Mouse (Mus musculus) neural tube, embryonic 14.5 days (tissue): ENCODE results near the gene Ang. TPM values are rescaled to one million over a fixed set of nuclear protein-coding genes. Genes with fewer than 3 reads are reported as not detected.

Source experiments
- ATAC-seq: fragments of 200-750 bp; cut with Nextera tagmentation; 2 replicates; pipeline ENCODE4 v1.8.0; 2017; ENCODE audit warnings: low read depth, mild to moderate bottlenecking, moderate TSS enrichment, moderate library complexity
- H3K27ac ChIP-seq: fragments of 300-500 bp; sonication (generic); 2 replicates; pipeline ENCODE4 v1.5.1; 2014; ENCODE audit warnings: low read depth, mild to moderate bottlenecking, control low read depth, low read length, moderate library complexity, mixed read lengths
- H3K27me3 ChIP-seq: fragments of 300-500 bp; sonication (generic); 2 replicates; pipeline ENCODE4 v1.6.1; 2014; ENCODE audit warnings: low read length; ENCODE audit not compliant: control insufficient read depth, insufficient read depth
- H3K36me3 ChIP-seq: fragments of 300-500 bp; sonication (generic); 2 replicates; pipeline ENCODE4 v1.6.1; 2014; ENCODE audit warnings: low read length, mixed read lengths; ENCODE audit not compliant: control insufficient read depth, insufficient read depth
- H3K4me1 ChIP-seq: fragments of 300-500 bp; sonication (generic); 2 replicates; pipeline ENCODE4 v1.6.1; 2014; ENCODE audit warnings: low read length; ENCODE audit not compliant: control insufficient read depth, insufficient read depth
- H3K4me2 ChIP-seq: fragments of 300-500 bp; sonication (generic); 2 replicates; pipeline ENCODE4 v1.6.1; 2014; ENCODE audit warnings: mild to moderate bottlenecking, low read depth, low read length, control low read depth
- H3K4me3 ChIP-seq: fragments of 300-500 bp; sonication (generic); 2 replicates; pipeline ENCODE4 v1.5.1; 2014; ENCODE audit warnings: low read depth, low read length, control low read depth, mixed read lengths
- H3K9ac ChIP-seq: fragments of 300-500 bp; sonication (generic); replicated peaks from 2 replicates; pipeline ENCODE4 v1.6.1; 2014; ENCODE audit warnings: low read depth, mild to moderate bottlenecking, control low read depth, low read length, mixed read lengths
- H3K9me3 ChIP-seq: fragments of 300-500 bp; sonication (generic); 2 replicates; pipeline ENCODE4 v1.6.1; 2016; ENCODE audit warnings: low read length; ENCODE audit not compliant: control insufficient read depth
- WGBS: fragments of 180-500 bp; shearing (Covaris S2); extraction: QIAGEN DNeasy Blood & Tissue Kit; methylation state at CpG from one replicate; pipeline ENCODE4 v1.1.7; 2014; 5-methylcytosine and 5-hydroxymethylcytosine counted together
- polyA plus RNA-seq: library from polyadenylated mRNA; unstranded; fragments of >200 nt; fragmentation: Nextera tagmentation; extraction: Ambion mirVana; gene quantifications from 2 replicates; pipeline ENCODE4 v1.2.1, GENCODE M21; 2014

Gene Ang
- polyA plus RNA-seq, 1 experiment from 2014 or later, result 2.7 TPM

DNA sequence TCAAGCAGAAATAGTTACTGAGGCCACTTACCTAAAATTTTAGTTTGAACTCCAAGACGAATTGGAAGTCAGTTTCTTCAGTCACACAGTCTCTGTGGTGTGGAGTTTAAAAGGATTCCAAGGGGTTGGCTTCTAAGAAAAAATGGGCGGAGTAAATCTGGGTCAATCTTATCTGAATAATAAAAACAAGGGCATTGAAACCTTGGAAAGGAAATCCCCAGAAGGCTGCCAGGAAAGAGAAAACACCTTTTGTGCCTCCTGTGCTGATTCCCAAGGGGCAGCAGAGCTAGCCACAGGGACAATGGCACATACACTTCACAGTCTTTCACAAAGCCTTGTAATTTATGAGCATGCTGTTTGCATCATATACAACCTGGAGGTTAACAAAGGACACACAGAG lies 55.7 kb downstream of the Ang start, which contains the start of gene Rnase1:
Rnase1 (minus strand) TSS at position 101 of the 400 bp plus-strand sequence.
- H3K4me2 ChIP-seq, result no peak within 1 kb of the TSS
- no peak within 1 kb of the TSS for H3K4me3 ChIP-seq
- H3K4me1 ChIP-seq, result no peaks in the 10 kb centered on the region
- no peak within 1 kb of the TSS for H3K27ac ChIP-seq
- H3K9me3 ChIP-seq, result no peaks in the 10 kb centered on the region
- H3K36me3 ChIP-seq, result no peaks in the 10 kb centered on the region
- no peak within 1 kb of the TSS for H3K9ac ChIP-seq
- no peaks in the 10 kb centered on the region for H3K27me3 ChIP-seq
- 30% methylated on average over 2 of the region's 2 CpGs for WGBS
- ATAC-seq, result no peak

- Histone ChIP-seq H3K27ac (no peak overlapping the region), H3K4me3 (no peak overlapping the region), H3K4me1 (no peaks in the 10 kb centered on the region), H3K4me2 (no peak overlapping the region), H3K27me3 (no peaks in the 10 kb centered on the region), H3K36me3 (no peaks in the 10 kb centered on the region), H3K9ac (no peak overlapping the region), H3K9me3 (no peaks in the 10 kb centered on the region)
- no peak for ATAC-seq
- WGBS, result 71% methylated on average over 3 of the region's 3 CpGs
Observed at GRCm38 (mm10) chr14:51148006-51148405, 57.1 kb downstream of the Ang start.

DNA sequence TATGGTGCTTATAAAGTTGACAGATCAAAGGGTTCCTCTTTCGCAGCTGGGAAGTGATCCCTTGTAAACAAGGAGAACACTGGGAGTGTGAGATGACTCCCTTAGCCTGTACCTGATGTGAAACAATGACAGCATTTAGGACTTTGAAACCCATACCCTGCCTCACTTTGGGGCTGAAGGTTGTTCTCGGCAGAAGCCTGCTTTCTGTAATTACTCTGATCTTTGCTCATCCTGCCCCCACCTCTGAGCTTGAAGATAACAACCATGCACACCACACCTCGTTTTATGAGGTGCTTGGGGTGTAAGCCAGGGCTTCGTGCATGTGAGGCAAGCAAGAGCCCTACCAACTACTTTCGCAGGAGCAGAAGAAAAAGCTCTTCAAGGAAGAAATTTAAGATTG lies 58.2 kb downstream of the Ang start:
- Histone ChIP-seq H3K27ac (no peak overlapping the region), H3K4me3 (no peak overlapping the region), H3K9ac (no peak overlapping the region), H3K4me1 (no peaks in the 10 kb centered on the region), H3K36me3 (no peaks in the 10 kb centered on the region), H3K9me3 (no peaks in the 10 kb centered on the region), H3K4me2 (no peak overlapping the region), H3K27me3 (no peaks in the 10 kb centered on the region)
- ATAC-seq, result no peak
- WGBS, result 50% methylated on average over 5 of the region's 5 CpGs

DNA sequence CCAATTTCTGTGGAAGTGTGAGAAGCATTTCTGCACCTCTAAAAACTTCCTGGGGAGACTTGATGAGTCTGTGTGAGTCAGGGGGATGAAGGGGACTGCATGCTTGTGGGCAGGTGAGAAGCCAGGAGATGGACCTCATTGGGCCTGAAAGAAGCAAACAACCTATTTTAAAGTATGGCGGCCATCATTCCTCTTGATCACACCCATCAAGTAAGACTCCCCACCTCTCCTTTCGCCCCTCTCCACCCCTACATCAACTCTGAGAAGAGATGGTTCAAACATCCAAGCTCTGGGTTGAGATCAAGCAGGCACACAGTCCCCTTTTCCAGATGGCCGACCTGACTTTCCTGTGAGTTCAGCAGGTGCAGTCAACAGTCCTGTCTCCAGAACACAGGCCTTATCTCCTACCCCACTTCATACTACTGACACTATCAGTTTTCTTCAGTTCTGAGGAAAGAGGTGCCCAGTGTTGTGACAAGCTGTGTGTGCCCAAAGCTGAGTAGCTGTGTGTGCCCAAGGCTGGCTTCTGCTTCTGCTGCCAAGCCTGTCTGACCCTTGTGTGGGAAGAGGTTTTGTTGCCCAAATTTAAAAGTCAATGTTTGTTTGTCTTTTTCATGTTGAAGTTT lies 59.4 kb downstream of the Ang start:
- H3K4me1 ChIP-seq, result no peaks in the 10 kb centered on the region
- H3K9ac ChIP-seq, result no peak overlapping the region
- ATAC-seq, result no peak
- no peak overlapping the region for H3K27ac ChIP-seq
- no peak overlapping the region for H3K4me2 ChIP-seq
- no peaks in the 10 kb centered on the region for H3K27me3 ChIP-seq
- 95% methylated on average over 3 of the region's 3 CpGs for WGBS
- H3K4me3 ChIP-seq, result no peak overlapping the region
- no peaks in the 10 kb centered on the region for H3K9me3 ChIP-seq
- no peaks in the 10 kb centered on the region for H3K36me3 ChIP-seq

Other genes with a start within 250 kb of the Ang start
- 3.1 and 6.1 TPM in 2 replicates for gene Tep1, start 220.6 kb upstream of the Ang start, polyA plus RNA-seq
- 1.8 and 2.5 TPM in 2 replicates for gene Klhl33, start 193.6 kb upstream of the Ang start, polyA plus RNA-seq
- gene Osgep, start 166.3 kb upstream of the Ang start, polyA plus RNA-seq, result 110 TPM in 2 replicates
- 166 and 180 TPM in 2 replicates for gene Apex1, start 166.2 kb upstream of the Ang start, polyA plus RNA-seq
- 68.4 and 98.6 TPM in 2 replicates for gene Pip4p1, start 160.3 kb upstream of the Ang start, polyA plus RNA-seq
- gene Pnp, start 160.1 kb upstream of the Ang start, polyA plus RNA-seq, result 15.4 and 22.8 TPM in 2 replicates
- not detected in 2 replicates for gene Gm49342, start 146.6 kb upstream of the Ang start, polyA plus RNA-seq
- gene Pnp2, start 135.2 kb upstream of the Ang start, polyA plus RNA-seq, result 0.46 and 0.51 TPM in 2 replicates
- gene Rnase10, start 83.4 kb upstream of the Ang start, polyA plus RNA-seq, result 0.17 TPM in 1 of 2 replicates, not detected in the other
- not detected in 2 replicates for gene Rnase9, start 49.3 kb upstream of the Ang start, polyA plus RNA-seq
- gene Rnase11, start 41.0 kb upstream of the Ang start, polyA plus RNA-seq, result not detected in 2 replicates
- not detected in 2 replicates for gene Rnase12, start 33.5 kb upstream of the Ang start, polyA plus RNA-seq
- gene Olfr750, start 16.7 kb upstream of the Ang start, polyA plus RNA-seq, result not detected in 2 replicates
- gene Rnase4, start 73 bp upstream of the Ang start, polyA plus RNA-seq, result 12.2 and 17.6 TPM in 2 replicates
- gene Eddm3b, start 23.3 kb downstream of the Ang start, polyA plus RNA-seq, result not detected in 2 replicates
- 0.50 TPM in 1 of 2 replicates, not detected in the other for gene Rnase6, start 32.8 kb downstream of the Ang start, polyA plus RNA-seq
- gene Rnase1, start 55.6 kb downstream of the Ang start, polyA plus RNA-seq, result 1.1 and 1.2 TPM in 2 replicates
- gene Rnase2b, start 71.1 kb downstream of the Ang start, polyA plus RNA-seq, result not detected in 2 replicates
- not detected in 2 replicates for gene Ang2, start 108.0 kb downstream of the Ang start, polyA plus RNA-seq
- gene Ear14, start 112.2 kb downstream of the Ang start, polyA plus RNA-seq, result not detected in 2 replicates
- not detected in 2 replicates for gene Rnase2a, start 165.0 kb downstream of the Ang start, polyA plus RNA-seq